Mouse (Mus musculus): ENCODE data around the gene Ky.

DNA sequence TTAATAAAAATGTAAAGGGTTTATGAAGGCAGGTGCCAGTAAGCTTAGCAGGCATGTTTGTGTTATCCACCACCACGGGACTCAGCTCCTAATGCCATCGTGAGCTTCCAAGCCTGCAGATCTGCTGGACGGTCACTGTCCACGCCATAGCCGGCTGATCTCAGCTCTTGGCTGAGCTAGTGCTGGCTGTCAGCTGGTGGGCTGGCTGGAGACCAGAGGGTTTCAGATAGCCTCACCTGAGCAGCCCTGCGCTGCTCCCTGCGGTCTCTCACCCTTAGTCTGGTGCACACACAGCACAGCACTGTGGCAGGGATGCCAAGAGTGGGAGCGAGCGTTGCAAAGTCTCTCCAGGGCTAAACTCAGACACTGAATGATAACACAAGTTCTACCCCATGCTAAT, 12.9 kb downstream of the Ky start:
- TF ChIP-seq CTCF (IDR thresholded peaks at IDR 0.05; ENCODE audit: control insufficient read depth, insufficient read depth, low read length) (no peak), POLR2A (IDR thresholded peaks at IDR 0.05; ENCODE audit: borderline replicate concordance, control insufficient read depth, low read depth, low read length) (no peak)

All from bone marrow, adult 2 months (tissue).